Mouse (Mus musculus) limb, embryonic 14.5 days (tissue): Measurements from ENCODE around the gene Setd1b. TPM values are rescaled to one million over a fixed set of nuclear protein-coding genes. Genes with fewer than 3 reads are reported as not detected.

Experiments used
- ATAC-seq: fragments of 200-750 bp; cut with Nextera tagmentation; 2 replicates; pipeline ENCODE4 v1.8.0; 2017; ENCODE audit warnings: low read depth, moderate number of reproducible peaks, moderate TSS enrichment; ENCODE audit not compliant: low FRiP score
- DNase-seq: peaks from one replicate; pipeline ENCODE4 v3.0.0-alpha.2; 2015; ENCODE audit warnings: low spot score
- H3K27ac ChIP-seq: fragments of 300-500 bp; sonication (generic); replicated peaks from 2 replicates; pipeline ENCODE4 v1.5.1; 2014; ENCODE audit warnings: low read depth, mild to moderate bottlenecking, low read length, moderate library complexity, mixed read lengths
- H3K27me3 ChIP-seq: fragments of 300-500 bp; sonication (generic); 2 replicates; pipeline ENCODE4 v1.6.1; 2014; ENCODE audit warnings: low read length, mixed read lengths; ENCODE audit not compliant: control insufficient read depth, insufficient read depth
- H3K36me3 ChIP-seq: fragments of 300-500 bp; sonication (generic); 2 replicates; pipeline ENCODE4 v1.6.1; 2014; ENCODE audit warnings: mild to moderate bottlenecking, low read length, moderate library complexity, mixed read lengths; ENCODE audit not compliant: control insufficient read depth, insufficient read depth
- H3K4me1 ChIP-seq: fragments of 300-500 bp; sonication (generic); 2 replicates; pipeline ENCODE4 v1.6.1; 2014; ENCODE audit warnings: antibody characterized with exemption, low read length, mixed read lengths; ENCODE audit not compliant: control insufficient read depth, insufficient read depth
- H3K4me2 ChIP-seq: fragments of 300-500 bp; sonication (generic); replicated peaks from 2 replicates; pipeline ENCODE4 v1.6.1; 2014; ENCODE audit warnings: low read depth, mild to moderate bottlenecking, low read length, moderate library complexity; ENCODE audit not compliant: severe bottlenecking
- H3K4me3 ChIP-seq: fragments of 300-500 bp; sonication (generic); replicated peaks from 2 replicates; pipeline ENCODE4 v1.5.1; 2014; ENCODE audit warnings: low read length
- H3K9ac ChIP-seq: fragments of 300-500 bp; sonication (generic); 2 replicates; pipeline ENCODE4 v1.6.1; 2014; ENCODE audit warnings: mild to moderate bottlenecking, low read depth, low read length, moderate library complexity; ENCODE audit not compliant: severe bottlenecking
- H3K9me3 ChIP-seq: fragments of 300-500 bp; sonication (generic); 2 replicates; pipeline ENCODE4 v1.6.1; 2016; ENCODE audit warnings: low read length; ENCODE audit not compliant: control insufficient read depth
- POLR2A ChIP-seq: fragments of 200-500 bp; IDR thresholded peaks from 2 replicates; pipeline ENCODE4 v1.8.0; 2012; ENCODE audit warnings: inconsistent platforms, mild to moderate bottlenecking, moderate library complexity, borderline replicate concordance; ENCODE audit not compliant: insufficient read depth, insufficient read length; ENCODE audit errors: extremely low read depth
- WGBS: fragments of 180-500 bp; shearing (Covaris S2); extraction: QIAGEN DNeasy Blood & Tissue Kit; methylation state at CpG from one replicate; pipeline ENCODE4 v1.1.7; 2014; 5-methylcytosine and 5-hydroxymethylcytosine counted together
- polyA plus RNA-seq, 2 experiments: library from polyadenylated mRNA; depleted of rRNA in 1 of 2; stranded (reverse) in 1 of 2; unstranded in 1 of 2; fragments of >200 nt; fragmentation: Nextera tagmentation in 1 of 2; extraction: Ambion mirVana in 1 of 2; gene quantifications; 2 replicates each; pipeline versions ENCODE4 v1.2.1 to v1.2.3; 2012 to 2014

Setd1b gene
- polyA plus RNA-seq, 2 experiments: 11.7 to 15.0 TPM

DNA sequence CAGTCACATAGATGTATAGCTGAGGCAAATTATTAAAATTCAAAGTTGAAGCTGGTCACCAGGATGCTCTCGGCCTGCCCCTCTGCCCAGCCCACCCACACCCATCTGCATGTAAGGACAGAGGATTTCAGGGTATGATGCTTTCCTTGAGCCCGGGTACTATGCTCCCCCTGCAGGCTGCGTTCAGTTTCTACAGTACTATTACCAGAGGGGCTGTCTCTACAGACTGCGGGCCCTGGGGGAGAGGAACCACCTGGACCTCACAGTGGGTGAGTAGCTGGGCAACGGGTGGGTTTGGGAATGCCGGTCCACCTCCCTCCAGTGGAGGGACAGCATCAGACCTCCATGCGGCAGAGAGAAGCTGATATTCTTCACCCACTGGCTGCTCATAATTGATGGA lies 27.1 kb upstream of the Setd1b start:
- no peak overlapping the region for H3K9ac ChIP-seq
- H3K27ac ChIP-seq: no peak overlapping the region
- H3K27me3 ChIP-seq: no peaks in the 10 kb centered on the region
- DNase-seq (no peak), ATAC-seq (no peak)
- 48% methylated on average over 7 of the region's 7 CpGs for WGBS
- no peak for TF ChIP-seq POLR2A
- H3K4me3 ChIP-seq: no peak overlapping the region
- 0 out of 2 replicates have a peak, but pooled peaks cover under 1% of the 10 kb centered on the region for H3K36me3 ChIP-seq
- H3K9me3 ChIP-seq: no peaks in the 10 kb centered on the region
- H3K4me1 ChIP-seq: peaks cover 7% of the 10 kb centered on the region
- no peak overlapping the region for H3K4me2 ChIP-seq

DNA sequence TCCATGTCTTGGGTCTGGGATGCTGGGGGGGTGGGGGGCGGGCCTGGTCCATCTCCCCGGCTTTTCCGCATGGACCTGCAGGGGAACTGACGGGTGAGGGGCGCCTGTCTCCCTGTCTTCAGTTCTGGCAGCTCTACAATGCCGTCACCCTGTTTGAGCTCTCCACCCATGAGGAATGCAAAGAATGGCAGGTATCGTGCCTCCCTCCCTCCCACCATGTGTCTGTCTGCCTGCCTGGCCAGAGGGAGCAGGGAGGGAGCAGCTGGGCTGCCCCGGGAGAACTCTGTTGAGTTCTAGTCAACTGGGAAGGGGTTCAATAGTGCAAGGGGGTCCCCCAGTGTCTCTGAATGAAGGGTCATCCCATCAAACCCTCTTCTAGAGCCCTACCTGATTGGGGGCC lies 25.9 kb upstream of the Setd1b start:
- no peaks in the 10 kb centered on the region for H3K27me3 ChIP-seq
- no peak for DNase-seq
- no peak overlapping the region for H3K4me2 ChIP-seq
- no peak overlapping the region for H3K4me3 ChIP-seq
- no peak overlapping the region for H3K9ac ChIP-seq
- H3K4me1 ChIP-seq: no peaks in the 10 kb centered on the region
- no peak for ATAC-seq
- 0 out of 2 replicates have a peak, but pooled peaks cover 4% of the 10 kb centered on the region for H3K36me3 ChIP-seq
- 71% methylated on average over 8 of the region's 8 CpGs for WGBS
- no peak overlapping the region for H3K27ac ChIP-seq
- no peaks in the 10 kb centered on the region for H3K9me3 ChIP-seq
- TF ChIP-seq POLR2A: no peak

- no peaks in the 10 kb centered on the region for H3K9me3 ChIP-seq
- H3K4me1 ChIP-seq: no peaks in the 10 kb centered on the region
- H3K4me3 ChIP-seq: no peak overlapping the region
- peak; percentile 67 for DNase-seq
- 18% methylated on average over 10 of the region's 10 CpGs for WGBS
- TF ChIP-seq POLR2A: no peak
- no peak overlapping the region for H3K4me2 ChIP-seq
- 0 out of 2 replicates have a peak, but pooled peaks cover 4% of the 10 kb centered on the region for H3K36me3 ChIP-seq
- ATAC-seq: peak; percentile 42; the same call in 1 of the 2 replicates
- no peak overlapping the region for H3K27ac ChIP-seq
- H3K27me3 ChIP-seq: no peaks in the 10 kb centered on the region
- H3K9ac ChIP-seq: no peak overlapping the region
These were observed 24.7 kb upstream of the Setd1b start for GRCm38 (mm10) chr5:123117257-123117656.

DNA sequence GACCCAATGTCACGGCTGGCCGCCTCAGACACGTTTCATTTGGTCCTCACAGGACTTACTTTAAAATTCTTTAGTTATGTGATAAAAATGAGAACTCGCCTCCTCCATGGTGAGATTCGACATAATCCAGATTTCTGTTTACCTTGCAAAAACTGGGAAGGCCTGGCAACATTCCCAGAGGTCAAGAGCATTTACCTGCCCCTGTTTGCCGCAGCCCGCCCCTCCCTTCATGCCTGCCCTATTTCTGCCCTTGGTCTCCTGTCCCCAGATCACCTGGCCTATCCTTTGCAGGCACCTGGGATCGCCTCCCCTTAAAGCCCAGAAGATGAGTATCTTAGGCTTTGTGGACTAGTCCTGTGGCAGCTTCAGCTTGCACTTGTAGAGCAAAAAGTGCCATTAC lies 24.2 kb upstream of the Setd1b start:
- DNase-seq (no peak), ATAC-seq (no peak)
- Histone ChIP-seq H3K9ac (no peak overlapping the region), H3K27ac (no peak overlapping the region), H3K9me3 (no peaks in the 10 kb centered on the region), H3K27me3 (no peaks in the 10 kb centered on the region), H3K4me1 (no peaks in the 10 kb centered on the region), H3K4me3 (no peak overlapping the region), H3K4me2 (no peak overlapping the region), H3K36me3 (peaks cover 4% of the 10 kb centered on the region; the same call in 1 of the 2 replicates)
- WGBS: 80% methylated on average over 8 of the region's 8 CpGs
- no peak for TF ChIP-seq POLR2A

DNA sequence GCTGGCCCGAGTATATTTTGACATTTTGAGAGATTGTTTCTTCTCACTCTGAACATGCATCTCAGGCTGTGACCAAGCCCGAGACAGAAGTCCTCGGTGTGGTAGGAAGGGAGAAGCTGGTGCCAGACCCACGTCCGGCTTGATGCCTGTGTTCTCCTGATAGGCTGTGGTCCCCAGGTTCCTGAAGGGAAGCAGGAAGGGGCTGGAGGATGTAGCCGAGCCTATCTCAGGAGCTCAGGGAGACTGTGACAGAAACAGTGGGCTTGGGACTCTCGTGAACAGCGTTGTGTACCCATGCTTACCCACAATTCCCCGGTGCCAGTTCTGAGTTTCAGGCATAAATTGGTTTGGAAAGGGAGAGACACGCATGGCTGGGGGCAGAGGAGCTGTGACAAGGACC lies 23.2 kb upstream of the Setd1b start:
- no peak for ATAC-seq
- H3K36me3 ChIP-seq: peaks cover 4% of the 10 kb centered on the region; the same call in 1 of the 2 replicates
- no peaks in the 10 kb centered on the region for H3K27me3 ChIP-seq
- TF ChIP-seq POLR2A: no peak
- no peak overlapping the region for H3K4me2 ChIP-seq
- H3K4me1 ChIP-seq: no peaks in the 10 kb centered on the region
- H3K27ac ChIP-seq: no peak overlapping the region
- H3K4me3 ChIP-seq: no peak overlapping the region
- no peaks in the 10 kb centered on the region for H3K9me3 ChIP-seq
- no peak overlapping the region for H3K9ac ChIP-seq
- WGBS: 80% methylated on average over 10 of the region's 10 CpGs
- no peak for DNase-seq

DNA sequence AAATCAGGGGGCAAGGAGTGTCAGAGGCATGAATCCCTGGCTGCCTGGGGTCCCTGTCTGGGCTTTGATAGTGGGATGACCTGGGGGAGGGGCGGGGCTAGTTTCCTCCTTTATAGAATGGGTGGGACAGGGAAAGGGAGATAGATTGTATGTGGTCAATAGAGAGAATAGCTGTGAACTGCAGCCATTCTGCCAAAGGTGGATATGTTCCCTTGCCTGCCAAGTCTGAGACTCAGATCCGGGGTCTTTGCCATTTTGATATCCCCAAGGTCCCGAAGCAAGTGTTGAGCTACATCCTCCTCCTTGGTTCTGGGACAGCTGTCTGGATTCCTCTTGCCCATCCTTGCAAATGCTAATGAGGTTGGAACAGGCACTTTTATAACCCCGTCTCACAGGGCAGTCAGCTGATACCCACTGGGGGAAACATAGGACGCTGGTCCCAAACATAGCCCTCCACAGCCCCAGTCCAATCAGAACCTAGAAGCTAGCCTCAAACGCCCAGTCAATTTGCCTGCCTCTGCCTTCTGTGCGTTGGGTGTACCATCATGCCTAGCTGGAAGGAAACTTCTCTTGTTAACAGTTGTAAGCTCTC lies 21.3 kb upstream of the Setd1b start:
- WGBS: 67% methylated on average over 7 of the region's 7 CpGs
- H3K9ac ChIP-seq: no peak overlapping the region

More for the DNA sequence above, 21.3 kb upstream of the Setd1b start:
- Histone ChIP-seq H3K36me3 (peaks cover 11% of the 10 kb centered on the region; the same call in 1 of the 2 replicates), H3K4me3 (no peak overlapping the region), H3K27me3 (no peaks in the 10 kb centered on the region), H3K4me1 (no peaks in the 10 kb centered on the region), H3K9me3 (no peaks in the 10 kb centered on the region), H3K4me2 (no peak overlapping the region), H3K27ac (no peak overlapping the region; the same call in 1 of the 2 replicates)
- TF ChIP-seq POLR2A: no peak
- no peak for ATAC-seq
- no peak for DNase-seq
